Mouse (Mus musculus) heart, embryonic 10.5 days (tissue): ENCODE results near the gene Nmnat1. TPM values are rescaled to one million over a fixed set of nuclear protein-coding genes. Genes with fewer than 3 reads are reported as not detected.
"Not testable (repeated sequence)": the region's sequence is repeated elsewhere in the genome, so short reads cannot be mapped to it uniquely, and the experiment has no call there.

Experiments used
- DNase-seq: peaks from one replicate; pipeline ENCODE4 v3.0.0-alpha.2; 2017; ENCODE audit warnings: low spot score
- H3K27ac ChIP-seq: fragments of 300-500 bp; sonication (generic); 2 replicates; pipeline ENCODE4 v1.5.1; 2016; ENCODE audit warnings: mild to moderate bottlenecking
- H3K27me3 ChIP-seq: fragments of 300-500 bp; sonication (generic); 2 replicates; pipeline ENCODE4 v1.6.1; 2016; ENCODE audit warnings: mild to moderate bottlenecking; ENCODE audit not compliant: poor library complexity, insufficient read depth, severe bottlenecking
- H3K36me3 ChIP-seq: fragments of 300-500 bp; sonication (generic); 2 replicates; pipeline ENCODE4 v1.6.1; 2016; ENCODE audit warnings: mild to moderate bottlenecking, moderate library complexity
- H3K4me1 ChIP-seq: fragments of 300-500 bp; sonication (generic); 2 replicates; pipeline ENCODE4 v1.6.1; 2016; ENCODE audit warnings: mild to moderate bottlenecking
- H3K4me3 ChIP-seq: fragments of 300-500 bp; sonication (generic); 2 replicates; pipeline ENCODE4 v1.5.1; 2016; ENCODE audit warnings: mild to moderate bottlenecking, moderate library complexity
- H3K9me3 ChIP-seq: fragments of 300-500 bp; sonication (generic); 2 replicates; pipeline ENCODE4 v1.6.1; 2016; ENCODE audit warnings: mild to moderate bottlenecking, moderate library complexity
- WGBS: fragments of 180-500 bp; shearing (Covaris S2); methylation state at CpG from one replicate; pipeline ENCODE4 v1.1.7; 2016; 5-methylcytosine and 5-hydroxymethylcytosine counted together
- polyA plus RNA-seq: library from polyadenylated mRNA; unstranded; fragments of >200 nt; fragmentation: Nextera tagmentation; extraction: Ambion mirVana; gene quantifications from 2 replicates; pipeline ENCODE4 v1.2.1, GENCODE M21; 2016

The Nmnat1 gene
- polyA plus RNA-seq, 1 experiment from 2014 or later = 15.9 TPM

GRCm38 (mm10) chr4:149477078-149477477, 7.9 kb downstream of the Nmnat1 start, which contains the start of gene Tmem274:
Tmem274 (plus strand) TSS chr4:149477378.
- H3K36me3 ChIP-seq = peaks cover 26% of the 10 kb centered on the region
- no peaks in the 10 kb centered on the region for H3K27me3 ChIP-seq
- no peak within 1 kb of the TSS for H3K27ac ChIP-seq
- no peak within 1 kb of the TSS for H3K4me3 ChIP-seq
- no peak for DNase-seq
- H3K4me1 ChIP-seq = peaks cover 4% of the 10 kb centered on the region; the same call in 1 of the 2 replicates
- no peaks in the 10 kb centered on the region for H3K9me3 ChIP-seq
- WGBS = 86% methylated on average over 11 of the region's 11 CpGs

GRCm38 (mm10) chr4:149475096-149475495, 9.9 kb downstream of the Nmnat1 start:
- no peak for DNase-seq
- peaks cover 35% of the 10 kb centered on the region for H3K36me3 ChIP-seq
- H3K9me3 ChIP-seq = no peaks in the 10 kb centered on the region
- WGBS = 52% methylated on average over 7 of the region's 7 CpGs
- peaks cover 10% of the 10 kb centered on the region for H3K4me1 ChIP-seq
- H3K4me3 ChIP-seq = no peak overlapping the region
- no peaks in the 10 kb centered on the region for H3K27me3 ChIP-seq
- no peak overlapping the region for H3K27ac ChIP-seq

- DNase-seq = no peak
- peaks cover 52% of the 10 kb centered on the region for H3K36me3 ChIP-seq
- no peaks in the 10 kb centered on the region for H3K9me3 ChIP-seq
- no peaks in the 10 kb centered on the region for H3K27me3 ChIP-seq
- no peak overlapping the region for H3K27ac ChIP-seq
- no peak overlapping the region for H3K4me3 ChIP-seq
- WGBS = 80% methylated on average over 3 of the region's 3 CpGs
- H3K4me1 ChIP-seq = peaks cover 7% of the 10 kb centered on the region
These were observed 15.4 kb downstream of the Nmnat1 start for GRCm38 (mm10) chr4:149469557-149469956.

GRCm38 (mm10) chr4:149463435-149463950, 21.5 kb downstream of the Nmnat1 start:
- no peaks in the 10 kb centered on the region for H3K9me3 ChIP-seq
- no peak overlapping the region for H3K4me3 ChIP-seq
- peaks cover 14% of the 10 kb centered on the region for H3K4me1 ChIP-seq
- DNase-seq = no peak
- H3K27ac ChIP-seq = no peak overlapping the region
- 53% methylated on average over 6 of the region's 6 CpGs for WGBS
- no peaks in the 10 kb centered on the region for H3K27me3 ChIP-seq
- peaks cover 9% of the 10 kb centered on the region; the same call in 1 of the 2 replicates for H3K36me3 ChIP-seq

GRCm38 (mm10) chr4:149462305-149462971, 22.6 kb downstream of the Nmnat1 start:
- 74% methylated on average over 6 of the region's 6 CpGs for WGBS
- Histone ChIP-seq H3K27ac (no peak overlapping the region), H3K4me1 (peaks cover 14% of the 10 kb centered on the region), H3K9me3 (no peaks in the 10 kb centered on the region), H3K36me3 (peaks cover 3% of the 10 kb centered on the region; the same call in 1 of the 2 replicates), H3K27me3 (no peaks in the 10 kb centered on the region), H3K4me3 (no peak overlapping the region)
- DNase-seq = no peak

GRCm38 (mm10) chr4:149461579-149462304, 23.3 kb downstream of the Nmnat1 start:
- no peak for DNase-seq

GRCm38 (mm10) chr4:149460475-149460874, 24.5 kb downstream of the Nmnat1 start:
- H3K36me3 ChIP-seq, H3K27me3 ChIP-seq, H3K4me3 ChIP-seq, H3K9me3 ChIP-seq, DNase-seq, H3K27ac ChIP-seq: not testable (repeated sequence)
- H3K4me1 ChIP-seq = peaks cover 14% of the 10 kb centered on the region
- WGBS = 79% methylated on average over 2 of the region's 2 CpGs

More at GRCm38 (mm10) chr4:149461579-149462304, 23.3 kb downstream of the Nmnat1 start:
- H3K4me3 ChIP-seq = no peak overlapping the region
- H3K27me3 ChIP-seq = no peaks in the 10 kb centered on the region
- no peaks in the 10 kb centered on the region for H3K36me3 ChIP-seq
- peaks cover 14% of the 10 kb centered on the region for H3K4me1 ChIP-seq
- H3K9me3 ChIP-seq = no peaks in the 10 kb centered on the region
- WGBS = 73% methylated on average over 6 of the region's 7 CpGs
- H3K27ac ChIP-seq = no peak overlapping the region

GRCm38 (mm10) chr4:149459425-149459824, 25.6 kb downstream of the Nmnat1 start:
- H3K4me3 ChIP-seq = no peak overlapping the region
- 68% methylated on average over 1 of the region's 1 CpGs for WGBS
- H3K9me3 ChIP-seq = no peaks in the 10 kb centered on the region
- no peak for DNase-seq
- no peaks in the 10 kb centered on the region for H3K36me3 ChIP-seq
- H3K4me1 ChIP-seq = peaks cover 19% of the 10 kb centered on the region
- H3K27ac ChIP-seq = no peak overlapping the region
- no peaks in the 10 kb centered on the region for H3K27me3 ChIP-seq

- no peak for DNase-seq
- Histone ChIP-seq H3K9me3 (no peaks in the 10 kb centered on the region), H3K36me3 (no peaks in the 10 kb centered on the region), H3K27me3 (no peaks in the 10 kb centered on the region), H3K27ac (no peak overlapping the region), H3K4me1 (peaks cover 20% of the 10 kb centered on the region), H3K4me3 (no peak overlapping the region)
- 63% methylated on average over 5 of the region's 5 CpGs for WGBS
These were observed 26.5 kb downstream of the Nmnat1 start for GRCm38 (mm10) chr4:149458526-149458925.

GRCm38 (mm10) chr4:149457831-149458430, 27.1 kb downstream of the Nmnat1 start:
- no peak for DNase-seq
- Histone ChIP-seq H3K4me1 (peaks cover 19% of the 10 kb centered on the region; the same call in 1 of the 2 replicates), H3K27ac (no peak overlapping the region), H3K36me3 (no peaks in the 10 kb centered on the region), H3K27me3 (no peaks in the 10 kb centered on the region), H3K9me3 (no peaks in the 10 kb centered on the region), H3K4me3 (no peak overlapping the region)
- 69% methylated on average over 6 of the region's 6 CpGs for WGBS

- H3K27ac ChIP-seq, DNase-seq: not testable (repeated sequence)
- 79% methylated on average over 27 of the region's 27 CpGs for WGBS
These were observed 27.8 kb downstream of the Nmnat1 start for GRCm38 (mm10) chr4:149457163-149457562.

GRCm38 (mm10) chr4:149454879-149455278, 30.1 kb downstream of the Nmnat1 start, which contains the start of gene Rbp7:
Rbp7 (minus strand) TSS chr4:149454978.
- Histone ChIP-seq H3K4me1 (peaks cover 8% of the 10 kb centered on the region; the same call in 1 of the 2 replicates), H3K36me3 (no peaks in the 10 kb centered on the region), H3K4me3 (no peak within 1 kb of the TSS), H3K27me3 (no peaks in the 10 kb centered on the region), H3K9me3 (no peaks in the 10 kb centered on the region), H3K27ac (no peak within 1 kb of the TSS)
- DNase-seq = no peak
- WGBS = 50% methylated on average over 8 of the region's 8 CpGs

More at GRCm38 (mm10) chr4:149457163-149457562, 27.8 kb downstream of the Nmnat1 start:
- H3K4me1 ChIP-seq = peaks cover 17% of the 10 kb centered on the region; the same call in 1 of the 2 replicates
- H3K27me3 ChIP-seq, H3K9me3 ChIP-seq, H3K36me3 ChIP-seq, H3K4me3 ChIP-seq: not testable (repeated sequence)
